Mouse (Mus musculus) heart, adult 18-20 months (tissue): ENCODE data around the gene Cd200. TPM values are rescaled to one million over a fixed set of nuclear protein-coding genes. Genes with fewer than 3 reads are reported as not detected.
"Not testable (repeated sequence)": the region's sequence is repeated elsewhere in the genome, so short reads cannot be mapped to it uniquely, and the experiment has no call there.

ENCODE experiments used
- DNase-seq, 2 experiments: peaks; one replicate each; pipeline ENCODE4 v3.0.0; 2021 to 2022; ENCODE audit warnings: mixed read lengths in 1 of 2
- total RNA-seq, 2 experiments: library from RNA; stranded (reverse); gene quantifications; 2 replicates each; pipeline ENCODE4 v1.2.3; 2021

The Cd200 gene
- total RNA-seq, 2 experiments from 2014 or later, result 53.2 to 57.0 TPM

- no peak for DNase-seq
These were observed 30.5 kb downstream of the Cd200 start for GRCm38 (mm10) chr16:45378147-45378943.

DNA sequence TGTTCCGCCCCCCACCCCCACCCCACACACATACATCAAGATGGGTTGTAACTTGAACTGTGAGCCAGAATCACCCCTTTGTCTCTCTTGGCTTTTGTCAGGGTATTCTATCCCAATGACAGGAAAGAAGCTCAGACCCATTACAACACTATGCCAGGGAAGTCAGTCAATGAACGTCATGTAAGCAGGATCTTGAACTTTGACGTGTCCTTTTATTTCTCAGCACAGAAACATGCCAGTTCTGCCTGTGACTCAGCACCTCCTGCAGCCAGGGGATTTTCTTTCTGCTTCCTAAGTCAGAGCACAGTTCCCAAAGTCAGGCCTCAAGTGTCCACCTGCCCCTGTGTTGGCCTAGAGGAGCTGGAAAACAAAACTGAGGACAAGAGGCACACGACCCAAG is 31.5 kb downstream of the Cd200 start:
- no peak for DNase-seq

DNA sequence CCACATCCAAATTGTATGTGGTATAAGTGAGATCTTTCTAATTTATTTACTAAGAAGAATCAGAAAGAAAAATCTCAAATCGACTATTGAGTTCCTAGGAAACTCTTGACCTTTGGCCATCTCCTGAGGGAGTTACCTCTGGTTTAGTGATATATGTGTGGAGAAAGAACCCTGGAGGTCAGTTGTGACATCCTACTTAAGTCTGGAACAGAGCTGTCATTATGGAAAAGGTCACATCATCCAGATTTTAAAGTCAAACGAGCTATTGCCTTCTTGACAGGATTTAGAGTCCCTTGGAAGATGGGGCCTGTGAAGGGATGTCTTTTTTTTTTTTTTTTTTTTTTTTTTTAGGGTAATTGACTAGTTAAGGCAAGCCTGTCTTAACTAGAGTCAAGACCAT is 32.0 kb downstream of the Cd200 start:
- DNase-seq, result no peak

GRCm38 (mm10) chr16:45376294-45376693 is 32.6 kb downstream of the Cd200 start:
- DNase-seq, result peak; percentile 33 to 72

- no peak for DNase-seq
These were observed 33.2 kb downstream of the Cd200 start for GRCm38 (mm10) chr16:45375506-45376225.

GRCm38 (mm10) chr16:45374074-45374473 is 34.8 kb downstream of the Cd200 start:
- no peak for DNase-seq

GRCm38 (mm10) chr16:45371076-45371475 is 37.8 kb downstream of the Cd200 start:
- DNase-seq, result no peak

DNA sequence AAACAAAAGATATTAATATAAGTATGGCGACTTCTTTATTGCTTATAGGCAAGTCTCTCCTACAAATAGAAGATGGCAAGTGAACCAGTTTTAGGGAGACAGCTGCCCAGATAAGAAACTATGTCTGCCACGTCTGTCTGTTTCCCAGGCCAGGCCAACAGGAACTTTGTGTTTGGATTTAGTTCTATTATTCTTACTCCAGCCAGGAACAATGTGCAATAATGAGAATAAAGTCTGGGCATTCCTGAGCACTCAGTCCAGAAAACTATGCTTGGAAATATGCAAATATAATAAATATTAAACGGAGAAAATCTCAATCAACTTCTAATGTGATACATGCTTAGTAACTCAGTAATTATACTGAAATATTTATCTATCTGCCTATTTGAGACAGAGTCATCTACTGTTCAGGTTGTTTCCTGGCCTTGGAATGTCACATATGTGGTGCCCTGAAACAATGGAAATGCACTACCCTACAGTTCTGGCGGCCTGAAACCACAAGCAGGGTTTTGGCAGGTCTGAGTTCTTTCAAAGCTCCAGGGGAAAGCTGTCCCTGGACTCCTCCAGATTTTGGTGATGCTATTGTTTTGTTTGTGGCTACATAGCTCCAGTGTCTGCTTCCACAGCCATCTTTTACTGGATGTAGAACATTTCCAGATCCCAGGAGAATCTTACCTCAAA is 39.4 kb downstream of the Cd200 start:
- peak in 1 of 2 experiments; percentile 55 for DNase-seq

DNA sequence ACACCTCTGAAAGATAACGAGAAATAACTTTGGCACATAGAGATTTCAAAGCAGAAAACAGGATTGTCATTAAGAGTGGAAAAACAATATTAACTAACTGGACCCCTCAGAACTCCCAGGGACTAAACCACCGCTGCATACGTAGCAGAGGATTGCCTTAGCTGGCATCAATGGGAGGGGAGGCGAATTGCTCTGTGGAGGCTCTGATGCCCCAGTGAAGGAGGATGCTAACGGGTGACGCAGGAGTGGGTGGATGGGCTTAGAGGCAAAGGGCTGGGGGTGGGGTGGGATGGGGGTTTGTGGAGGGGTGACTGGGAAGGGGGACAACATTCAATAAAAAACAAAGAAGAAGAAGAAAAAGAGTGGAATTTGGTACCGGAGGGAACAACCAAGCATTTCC is 42.7 kb downstream of the Cd200 start:
- DNase-seq, result no peak

GRCm38 (mm10) chr16:45365353-45365752 is 43.5 kb downstream of the Cd200 start:
- DNase-seq, result no peak

- DNase-seq, result no peak
These were observed 44.2 kb downstream of the Cd200 start for GRCm38 (mm10) chr16:45364627-45365026.

DNA sequence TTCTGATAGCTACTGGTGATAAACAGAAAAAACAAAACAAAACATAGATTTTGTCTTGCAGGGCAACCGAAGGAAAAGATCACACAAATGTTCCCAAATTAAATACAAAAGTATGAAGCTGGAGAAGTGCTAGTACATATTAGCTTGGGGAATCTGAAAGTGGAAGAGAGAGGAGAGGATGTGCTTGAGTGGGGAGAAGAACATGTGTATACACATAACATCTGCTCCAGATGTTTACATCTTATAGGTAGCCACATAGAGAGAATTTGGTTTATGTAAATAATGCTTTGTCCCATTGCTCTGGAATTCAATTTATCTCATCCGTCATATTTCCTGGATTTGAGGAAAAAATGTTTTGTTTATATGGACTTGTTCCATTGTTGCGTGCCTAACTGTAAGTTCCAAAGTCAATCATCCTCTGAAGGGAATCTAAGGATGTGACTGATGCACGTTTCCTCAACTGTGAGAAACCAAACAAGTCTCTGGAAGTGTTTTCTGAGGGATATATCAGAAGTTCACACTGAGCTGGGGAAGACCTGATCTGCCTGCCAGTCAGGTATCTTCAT is 45.3 kb downstream of the Cd200 start:
- DNase-seq, result no peak

GRCm38 (mm10) chr16:45361450-45361849 is 47.4 kb downstream of the Cd200 start:
- DNase-seq, result no peak

DNA sequence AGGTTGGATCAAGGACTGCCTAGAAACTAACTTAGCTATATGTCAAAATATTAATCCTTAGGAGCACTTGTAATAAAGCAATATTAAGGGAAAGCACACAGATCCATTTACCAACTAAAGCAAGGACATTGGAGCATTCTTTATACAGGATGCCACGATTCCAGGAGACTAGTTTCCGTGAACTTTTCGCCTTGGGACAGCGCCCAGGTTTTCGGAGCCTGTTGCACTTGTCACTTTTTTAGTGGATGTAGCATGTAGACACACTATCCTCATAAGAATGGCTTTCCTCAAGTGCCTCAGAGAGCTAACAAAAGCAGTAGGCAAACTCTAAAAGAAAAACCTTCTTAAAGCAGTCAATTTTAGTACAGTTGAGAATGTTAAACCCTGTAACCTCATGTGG is 50.4 kb downstream of the Cd200 start:
- not testable (repeated sequence) for DNase-seq

- DNase-seq, result no peak
These were observed 51.7 kb downstream of the Cd200 start for GRCm38 (mm10) chr16:45357134-45357533.

GRCm38 (mm10) chr16:45352875-45353274 is 56.0 kb downstream of the Cd200 start:
- DNase-seq, result no peak

DNA sequence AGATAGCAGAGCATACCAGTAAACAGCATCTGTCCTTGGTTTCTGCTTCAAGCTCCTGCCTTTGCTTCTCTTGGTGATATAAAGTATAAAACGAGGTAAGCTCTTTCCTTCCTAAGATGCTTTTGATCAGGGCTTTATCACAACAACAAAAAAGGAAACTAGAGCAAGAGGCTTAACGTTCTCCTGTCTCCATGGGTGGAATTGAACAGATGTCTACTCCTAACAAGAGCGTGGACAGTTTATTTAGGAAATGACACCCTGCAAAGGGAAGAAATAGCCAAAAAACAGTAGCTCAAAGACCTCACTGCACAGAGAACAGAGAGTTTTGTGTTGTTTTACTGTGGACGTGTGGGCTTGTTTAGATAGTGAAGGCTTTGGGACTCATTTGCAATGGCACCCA is 58.1 kb downstream of the Cd200 start:
- DNase-seq, result no peak

- DNase-seq, result peak; percentile 59 to 86
These were observed 59.1 kb downstream of the Cd200 start for GRCm38 (mm10) chr16:45349523-45350298.

GRCm38 (mm10) chr16:45348238-45348637 is 60.6 kb downstream of the Cd200 start:
- DNase-seq, result not testable (repeated sequence)

DNA sequence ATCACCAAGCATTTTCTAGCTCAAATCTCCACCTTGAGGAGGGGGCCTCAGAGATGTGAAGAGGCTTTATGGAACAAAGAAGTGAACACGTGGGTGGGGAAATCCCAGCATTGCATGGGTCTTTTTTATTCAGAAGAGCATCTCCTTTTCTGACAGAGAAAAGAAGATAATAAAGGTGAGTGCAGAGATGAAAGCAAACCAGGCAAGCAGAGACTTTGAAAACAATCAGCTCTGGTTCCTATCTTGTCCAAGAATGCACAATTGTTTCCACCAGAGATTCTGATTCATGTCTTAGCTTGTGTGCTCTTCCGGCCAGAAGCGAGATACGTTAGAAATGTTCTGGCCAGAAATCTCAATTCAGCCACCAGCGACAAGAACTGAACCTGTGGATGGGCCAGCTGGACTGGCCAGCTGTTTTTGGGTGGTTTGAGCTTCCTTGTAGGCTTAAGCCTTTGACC is 61.9 kb downstream of the Cd200 start:
- no peak for DNase-seq

DNA sequence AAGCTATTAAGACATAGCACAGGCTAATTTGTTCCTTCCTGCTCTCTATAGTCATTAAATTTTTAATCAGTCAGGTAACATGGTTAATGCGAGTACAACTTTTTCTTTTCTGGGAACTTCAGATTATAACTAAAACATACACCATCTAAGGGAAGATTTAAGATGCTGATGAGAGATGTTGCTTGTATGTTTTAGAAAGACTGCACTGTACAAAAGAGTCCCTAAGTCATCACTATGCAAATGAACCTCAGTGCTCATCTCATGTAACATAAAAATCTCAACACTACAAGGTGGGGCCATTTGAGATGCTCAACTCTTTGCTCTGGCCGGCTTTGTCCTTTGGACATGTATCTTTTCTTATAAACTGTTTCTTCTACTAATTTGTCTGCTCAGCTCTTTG is 62.5 kb downstream of the Cd200 start:
- no peak for DNase-seq

GRCm38 (mm10) chr16:45344879-45345278 is 64.0 kb downstream of the Cd200 start:
- peak; percentile 44 to 75 for DNase-seq
